Mouse (Mus musculus) ES-E14 (cell line): Measurements from ENCODE around the gene AC170998.1. TPM values are rescaled to one million over a fixed set of nuclear protein-coding genes. Genes with fewer than 3 reads are reported as not detected.

Experiments
- DNase-seq: peaks from one replicate; pipeline ENCODE4 v3.0.0-alpha.2; 2013; ENCODE audit warnings: low read depth, low spot score
- H3K27ac ChIP-seq: 2 replicates; pipeline ENCODE4 v1.5.1; 2012; ENCODE audit warnings: low read depth, mild to moderate bottlenecking, low read length, moderate library complexity, mixed read lengths; ENCODE audit not compliant: poor library complexity, insufficient read depth, severe bottlenecking
- H3K36me3 ChIP-seq: 2 replicates; pipeline ENCODE4 v1.6.1; 2012; ENCODE audit warnings: mild to moderate bottlenecking, low read length, moderate library complexity, mixed read lengths; ENCODE audit not compliant: control insufficient read depth, poor library complexity, insufficient read depth, severe bottlenecking
- H3K4me1 ChIP-seq, 2 experiments: fragments of 150-350 bp in 1 of 2; sonication (generic) in 1 of 2; 2 replicates each; pipeline ENCODE4 v1.6.1; 2012; ENCODE audit warnings: low read length in 2 of 2, mild to moderate bottlenecking in 1 of 2, mixed read lengths in 1 of 2; ENCODE audit not compliant: control insufficient read depth in 2 of 2, insufficient read depth in 2 of 2, poor library complexity in 1 of 2
- H3K4me3 ChIP-seq, 2 experiments: fragments of 150-350 bp in 1 of 2; sonication (generic) in 1 of 2; 2 replicates each; pipeline ENCODE4 v1.5.1; 2012; ENCODE audit warnings: low read length in 2 of 2, low read depth in 1 of 2, mild to moderate bottlenecking in 1 of 2, mixed read lengths in 1 of 2; ENCODE audit not compliant: insufficient read depth in 1 of 2, poor library complexity in 1 of 2, severe bottlenecking in 1 of 2
- H3K9ac ChIP-seq: 2 replicates; pipeline ENCODE4 v1.6.1; 2012; ENCODE audit warnings: low read depth, mild to moderate bottlenecking, low read length, mixed read lengths; ENCODE audit not compliant: poor library complexity, insufficient read depth, severe bottlenecking
- H3K9me3 ChIP-seq: fragments of 150-350 bp; sonication (generic); 2 replicates; pipeline ENCODE4 v1.6.1; 2012; ENCODE audit warnings: low read depth, mild to moderate bottlenecking, low read length; ENCODE audit not compliant: control insufficient read depth, insufficient read depth
- CHD2 ChIP-seq: IDR thresholded peaks from 2 replicates; pipeline ENCODE4 v1.6.1; 2014; ENCODE audit warnings: mild to moderate bottlenecking, low read depth, low read length, inconsistent platforms
- HCFC1 ChIP-seq: IDR thresholded peaks from 2 replicates; pipeline ENCODE4 v1.6.1; 2012; ENCODE audit warnings: low read length, inconsistent platforms, borderline replicate concordance; ENCODE audit not compliant: insufficient read depth
- MAFK ChIP-seq: IDR thresholded peaks from 2 replicates; pipeline ENCODE4 v1.6.1; 2014; ENCODE audit warnings: mild to moderate bottlenecking, low read depth, low read length, inconsistent platforms; ENCODE audit not compliant: insufficient read depth
- ZC3H11A ChIP-seq: IDR thresholded peaks from 2 replicates; pipeline ENCODE4 v1.6.1; 2012; ENCODE audit warnings: low read depth, mild to moderate bottlenecking, inconsistent platforms, low read length, borderline replicate concordance
- ZNF384 ChIP-seq: IDR thresholded peaks from 2 replicates; pipeline ENCODE4 v1.6.1; 2012; ENCODE audit warnings: low read depth, low read length, inconsistent platforms
- in situ Hi-C, 2 experiments: fragments of 600-800 bp; cut with MboI; formaldehyde crosslinking; loops; one replicate each; pipeline ENCODE4 v1.15.1; 2025; ENCODE audit warnings: low sequenced_read_pairs in 2 of 2, inconsistent platforms in 1 of 2; ENCODE audit not compliant: unreplicated experiment in 2 of 2
- total RNA-seq: library from RNA; depleted of rRNA; stranded (reverse); fragments of 300-350 nt; gene quantifications from 2 replicates; pipeline ENCODE4 v1.2.3, GENCODE M21; 2012

AC170998.1 gene
- total RNA-seq, 1 experiment = 2.5 TPM

DNA sequence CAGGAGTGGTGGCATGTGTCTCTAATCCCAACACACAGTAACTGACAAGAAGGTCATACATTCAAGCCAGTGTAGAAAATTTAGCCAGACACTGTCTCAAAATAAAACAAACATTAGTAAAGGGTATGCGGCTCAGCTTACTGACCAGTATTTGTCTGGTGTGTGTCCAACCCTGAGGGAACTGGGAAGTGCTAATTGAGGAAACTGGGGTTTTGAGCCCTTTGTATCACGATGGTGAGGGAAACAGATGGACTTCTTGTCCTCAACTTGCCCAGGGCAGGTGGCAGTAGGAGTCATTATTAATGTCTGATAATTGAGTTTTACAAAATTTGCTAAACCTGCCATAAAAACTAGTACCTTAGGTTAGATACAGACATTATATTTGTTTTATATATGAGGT lies 16.9 kb upstream of the AC170998.1 start:
- Histone ChIP-seq H3K4me1 (peaks cover 0 to 4% of the 10 kb centered on the region in 2 experiments; a peak in 2 of 4 replicates), H3K9ac (no peak overlapping the region), H3K27ac (no peak overlapping the region), H3K9me3 (no peaks in the 10 kb centered on the region), H3K4me3 (no peak overlapping the region), H3K36me3 (peaks cover 7% of the 10 kb centered on the region; the same call in 1 of the 2 replicates)
- no peak for DNase-seq
- in situ Hi-C loops = no loop called here
- TF ChIP-seq MAFK (no peak), CHD2 (no peak), ZC3H11A (no peak), ZNF384 (no peak), HCFC1 (no peak)

DNA sequence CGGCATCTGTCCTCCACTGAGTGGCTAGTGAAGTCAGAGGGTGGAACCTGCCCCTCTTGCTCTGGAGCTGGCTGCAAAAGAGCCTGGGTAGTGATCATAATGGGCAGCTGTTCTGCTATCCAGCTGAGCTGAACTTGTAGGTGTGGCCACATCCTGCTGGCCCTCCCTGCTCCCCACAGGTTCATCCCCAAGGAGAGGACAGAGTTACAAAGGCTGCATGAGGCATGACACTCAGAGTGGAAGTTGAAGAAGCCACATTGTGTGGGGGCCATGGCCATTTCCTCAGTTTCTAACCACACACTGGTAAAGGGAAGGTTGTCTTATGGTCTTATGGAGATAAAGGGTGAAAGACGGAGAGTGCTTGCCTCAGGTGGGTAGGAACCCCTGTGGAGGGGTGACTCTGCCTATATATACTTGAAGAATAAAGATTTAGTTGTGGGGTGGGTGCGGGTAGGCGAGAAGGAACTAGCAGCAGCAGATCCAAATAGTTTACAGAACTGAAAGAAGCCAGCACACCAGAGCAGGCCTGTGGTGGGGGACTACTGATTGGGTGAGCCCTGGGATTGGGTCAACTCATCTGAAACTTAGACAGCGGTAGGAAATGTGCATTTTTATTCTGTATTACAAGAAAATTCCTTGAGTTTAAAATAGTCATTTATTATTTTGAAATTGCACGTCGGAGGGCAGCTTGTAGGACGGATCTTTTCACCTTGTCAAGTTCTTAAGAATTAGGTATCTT lies 16.2 kb upstream of the AC170998.1 start:
- no peak for DNase-seq
- H3K4me1 ChIP-seq = peaks cover 0 to 4% of the 10 kb centered on the region in 2 experiments; a peak in 2 of 4 replicates
- peaks cover 9% of the 10 kb centered on the region; the same call in 1 of the 2 replicates for H3K36me3 ChIP-seq
- in situ Hi-C loops = no loop called here
- H3K9me3 ChIP-seq = no peaks in the 10 kb centered on the region
- H3K9ac ChIP-seq = no peak overlapping the region
- no peak for TF ChIP-seq MAFK
- no peak overlapping the region for H3K4me3 ChIP-seq
- H3K27ac ChIP-seq = no peak overlapping the region

DNA sequence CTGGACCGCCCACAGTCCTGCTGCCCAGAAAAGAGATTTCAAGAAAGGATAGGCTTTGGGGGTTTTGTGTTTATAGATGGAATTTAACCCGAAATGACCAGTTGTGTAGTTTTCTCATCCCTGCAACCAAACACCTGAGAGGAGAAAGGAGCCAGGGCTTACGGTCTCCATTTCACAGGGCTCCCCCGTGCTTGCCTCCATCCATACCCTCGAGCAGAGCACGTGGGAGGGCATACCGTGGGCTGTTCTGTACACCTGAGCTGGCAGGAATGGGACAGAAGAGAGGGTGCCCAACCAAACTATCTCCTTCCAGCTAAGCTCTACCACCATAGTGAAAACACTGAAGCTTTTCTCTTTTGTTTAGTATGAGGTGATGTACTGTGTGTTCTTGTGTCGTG lies 15.6 kb upstream of the AC170998.1 start:
- Histone ChIP-seq H3K27ac (no peak overlapping the region), H3K9me3 (no peaks in the 10 kb centered on the region), H3K4me3 (no peak overlapping the region), H3K36me3 (peaks cover 12% of the 10 kb centered on the region), H3K9ac (no peak overlapping the region), H3K4me1 (peaks cover 0 to 4% of the 10 kb centered on the region in 2 experiments; a peak in 2 of 4 replicates)
- DNase-seq = no peak
- in situ Hi-C loops = no loop called here
- TF ChIP-seq ZC3H11A (no peak), MAFK (no peak), HCFC1 (no peak), CHD2 (no peak), ZNF384 (no peak)

DNA sequence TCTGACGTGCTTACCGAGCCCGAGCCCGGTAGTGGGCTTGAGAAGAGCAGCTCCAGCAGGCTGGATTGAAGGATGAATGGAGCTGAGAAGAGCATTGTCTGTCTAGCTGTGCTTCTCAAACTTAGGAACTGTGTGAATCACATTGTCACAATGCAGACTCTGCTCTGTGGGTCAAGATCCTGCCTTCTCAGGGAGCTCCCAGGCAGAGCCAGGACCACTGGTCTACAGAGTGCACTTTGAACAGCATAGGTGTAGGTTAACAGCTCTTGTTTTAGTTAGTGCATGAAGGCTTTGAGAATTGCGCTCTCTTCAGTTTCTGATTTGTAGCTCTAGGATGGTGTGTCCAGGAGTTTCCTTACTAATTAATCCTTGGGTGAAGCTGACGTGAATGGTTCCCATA lies 14.6 kb upstream of the AC170998.1 start:
- no peak for DNase-seq
- Histone ChIP-seq H3K9ac (no peak overlapping the region), H3K36me3 (peaks cover 16% of the 10 kb centered on the region), H3K9me3 (no peaks in the 10 kb centered on the region), H3K4me3 (no peak overlapping the region), H3K4me1 (peaks cover 0 to 4% of the 10 kb centered on the region in 2 experiments; a peak in 2 of 4 replicates), H3K27ac (no peak overlapping the region)
- in situ Hi-C loops = no loop called here
- TF ChIP-seq MAFK (no peak), ZC3H11A (no peak), ZNF384 (no peak), HCFC1 (no peak), CHD2 (no peak)
